Mouse (Mus musculus) hindbrain, embryonic 11.5 days (tissue): ENCODE results near the gene Dstyk. TPM values are rescaled to one million over a fixed set of nuclear protein-coding genes. Genes with fewer than 3 reads are reported as not detected.
A peak's percentile ranks its signal among the peaks of the same experiment; 100 is the strongest.

ENCODE experiments used
- ATAC-seq: fragments of 200-750 bp; cut with Nextera tagmentation; 2 replicates; pipeline ENCODE4 v1.8.0; 2017; ENCODE audit warnings: mild to moderate bottlenecking, moderate TSS enrichment, moderate library complexity; ENCODE audit not compliant: low FRiP score
- DNase-seq: peaks from one replicate; pipeline ENCODE4 v3.0.0-alpha.2; 2015; ENCODE audit warnings: low spot score
- H3K27ac ChIP-seq: fragments of 300-500 bp; sonication (generic); 2 replicates; pipeline ENCODE4 v1.5.1; 2014; ENCODE audit warnings: mild to moderate bottlenecking, low read depth, low read length
- H3K27me3 ChIP-seq: fragments of 300-500 bp; sonication (generic); 2 replicates; pipeline ENCODE4 v1.6.1; 2014; ENCODE audit warnings: mild to moderate bottlenecking, low read length, moderate library complexity, mixed read lengths; ENCODE audit not compliant: control insufficient read depth, insufficient read depth
- H3K36me3 ChIP-seq: fragments of 300-500 bp; sonication (generic); 2 replicates; pipeline ENCODE4 v1.6.1; 2014; ENCODE audit warnings: mild to moderate bottlenecking, low read length, moderate library complexity, mixed read lengths; ENCODE audit not compliant: control insufficient read depth, insufficient read depth
- H3K4me1 ChIP-seq: fragments of 300-500 bp; sonication (generic); replicated peaks from 2 replicates; pipeline ENCODE4 v1.6.1; 2014; ENCODE audit warnings: low read length, mixed read lengths; ENCODE audit not compliant: control insufficient read depth, insufficient read depth
- H3K4me2 ChIP-seq: fragments of 300-500 bp; sonication (generic); replicated peaks from 2 replicates; pipeline ENCODE4 v1.6.1; 2014; ENCODE audit warnings: mild to moderate bottlenecking, low read depth, low read length
- H3K4me3 ChIP-seq: fragments of 300-500 bp; sonication (generic); 2 replicates; pipeline ENCODE4 v1.5.1; 2014; ENCODE audit warnings: low read depth, low read length
- H3K9ac ChIP-seq: fragments of 300-500 bp; sonication (generic); 2 replicates; pipeline ENCODE4 v1.6.1; 2014; ENCODE audit warnings: low read depth, low read length
- H3K9me3 ChIP-seq: fragments of 300-500 bp; sonication (generic); 2 replicates; pipeline ENCODE4 v1.6.1; 2016; ENCODE audit warnings: low read length; ENCODE audit not compliant: control insufficient read depth
- WGBS: fragments of 180-500 bp; shearing (Covaris S2); extraction: QIAGEN DNeasy Blood & Tissue Kit; methylation state at CpG from one replicate; pipeline ENCODE4 v1.1.7; 2014; 5-methylcytosine and 5-hydroxymethylcytosine counted together
- polyA plus RNA-seq: library from polyadenylated mRNA; unstranded; fragments of >200 nt; fragmentation: Nextera tagmentation; extraction: Ambion mirVana; gene quantifications from 2 replicates; pipeline ENCODE4 v1.2.1, GENCODE M21; 2014

Dstyk gene
- polyA plus RNA-seq, 1 experiment from 2014 or later: 11.5 TPM

DNA sequence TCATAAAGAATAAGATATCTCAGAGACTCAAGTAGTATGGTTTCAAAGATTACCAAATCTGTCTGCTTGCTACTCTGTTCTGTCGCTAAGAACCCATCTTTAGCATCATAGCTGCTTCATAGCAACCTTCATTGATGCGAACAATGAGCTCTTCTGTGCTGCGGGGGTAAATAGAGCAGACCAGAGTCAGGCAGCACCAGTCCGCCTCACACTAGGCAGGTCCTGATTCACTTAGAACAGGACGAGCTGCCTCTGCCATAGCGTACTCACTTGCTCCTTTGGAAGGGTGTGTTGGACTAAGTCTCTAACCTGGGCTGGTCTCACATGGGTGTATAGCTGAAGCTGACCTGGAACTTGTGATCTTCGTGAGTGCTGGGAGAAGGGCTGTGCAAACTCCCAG, 88.7 kb downstream of the Dstyk start, which contains the start of gene Tmem81:
Gene Tmem81 (plus strand): TSS at position 173 of the 400 bp plus-strand sequence.
- WGBS: 92% methylated on average over 7 of the region's 7 CpGs

DNA sequence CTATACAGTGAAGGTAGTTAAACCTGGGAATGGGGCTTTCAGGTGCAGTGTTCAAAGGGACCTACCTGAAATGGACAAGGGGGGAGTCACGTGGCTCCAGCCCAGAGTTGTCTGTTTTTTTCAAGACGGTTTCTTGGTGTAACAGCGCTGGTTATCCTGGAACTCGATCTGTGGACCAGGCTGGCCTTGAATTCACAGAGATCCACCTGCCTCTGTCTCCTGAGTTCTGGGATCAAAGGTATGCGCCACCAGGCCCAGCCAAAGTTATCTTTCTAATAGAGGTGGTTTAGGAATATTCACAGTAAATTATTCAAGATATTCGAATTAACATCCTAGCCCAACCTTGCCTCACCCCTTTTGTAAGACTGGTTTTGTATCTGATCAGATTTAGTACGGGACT, 89.3 kb downstream of the Dstyk start:
- H3K27me3 ChIP-seq: no peaks in the 10 kb centered on the region
- ATAC-seq: no peak
- no peak overlapping the region for H3K4me2 ChIP-seq
- WGBS: 96% methylated on average over 7 of the region's 7 CpGs
- no peak for DNase-seq
- no peak overlapping the region for H3K27ac ChIP-seq
- H3K36me3 ChIP-seq: 0 out of 2 replicates have a peak, but pooled peaks cover 2% of the 10 kb centered on the region
- no peaks in the 10 kb centered on the region for H3K4me1 ChIP-seq
- H3K9me3 ChIP-seq: no peaks in the 10 kb centered on the region
- H3K4me3 ChIP-seq: no peak overlapping the region
- H3K9ac ChIP-seq: no peak overlapping the region

More for the DNA sequence above, 88.7 kb downstream of the Dstyk start, which contains the start of gene Tmem81:
- Histone ChIP-seq H3K4me2 (no peak within 1 kb of the TSS), H3K27ac (no peak within 1 kb of the TSS), H3K4me1 (no peaks in the 10 kb centered on the region), H3K27me3 (no peaks in the 10 kb centered on the region), H3K9ac (no peak within 1 kb of the TSS), H3K9me3 (no peaks in the 10 kb centered on the region), H3K36me3 (0 out of 2 replicates have a peak, but pooled peaks cover 3% of the 10 kb centered on the region), H3K4me3 (no peak within 1 kb of the TSS)
- ATAC-seq (no peak), DNase-seq (no peak)

DNA sequence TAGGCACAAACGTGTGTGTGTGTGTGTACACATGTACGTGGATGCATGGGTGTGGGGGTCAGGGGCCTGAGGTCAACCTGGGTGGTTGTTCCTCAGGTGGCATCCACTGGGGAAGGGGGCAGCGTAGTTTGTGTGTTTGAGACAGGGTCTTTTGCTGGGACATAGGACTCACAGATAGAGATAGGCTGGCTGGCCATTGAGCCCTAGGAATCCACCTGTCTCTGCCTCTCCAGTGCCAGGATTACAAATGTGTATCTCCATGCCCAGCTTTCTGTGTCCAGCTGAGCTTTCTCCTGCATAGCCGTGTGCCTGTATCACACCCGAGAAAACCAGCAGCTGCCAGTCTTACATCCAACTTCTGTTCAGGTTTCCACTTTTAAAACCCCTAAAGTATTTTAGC, 92.4 kb downstream of the Dstyk start:
- no peaks in the 10 kb centered on the region for H3K36me3 ChIP-seq
- no peaks in the 10 kb centered on the region for H3K9me3 ChIP-seq
- no peaks in the 10 kb centered on the region for H3K4me1 ChIP-seq
- H3K9ac ChIP-seq: no peak overlapping the region
- no peak overlapping the region for H3K4me3 ChIP-seq
- no peaks in the 10 kb centered on the region for H3K27me3 ChIP-seq
- no peak for ATAC-seq
- H3K4me2 ChIP-seq: no peak overlapping the region
- H3K27ac ChIP-seq: no peak overlapping the region
- DNase-seq: no peak
- WGBS: 90% methylated on average over 5 of the region's 5 CpGs

DNA sequence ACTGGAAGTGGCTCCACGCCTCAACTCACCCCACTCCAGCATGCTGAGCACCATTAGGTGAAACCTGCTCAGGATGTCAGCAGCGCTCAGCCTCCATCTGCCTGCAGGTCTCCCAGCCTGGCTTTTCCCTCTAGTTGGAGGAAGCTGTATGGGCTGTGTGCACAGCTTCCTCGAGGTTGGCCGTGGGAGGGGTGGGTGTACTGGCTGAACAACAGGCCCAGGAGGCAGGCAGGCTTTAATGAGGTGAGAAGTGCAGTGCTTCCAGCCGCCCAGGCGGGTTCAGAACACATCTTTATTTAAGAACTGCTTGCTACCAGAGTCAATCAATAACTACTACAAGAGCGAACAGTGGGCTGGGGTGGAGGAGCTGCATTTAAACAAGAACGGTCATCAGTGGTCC, 94.2 kb downstream of the Dstyk start:
- Histone ChIP-seq H3K27me3 (no peaks in the 10 kb centered on the region), H3K9me3 (no peaks in the 10 kb centered on the region), H3K4me2 (no peak overlapping the region), H3K4me3 (no peak overlapping the region), H3K9ac (no peak overlapping the region), H3K36me3 (no peaks in the 10 kb centered on the region), H3K27ac (no peak overlapping the region), H3K4me1 (no peaks in the 10 kb centered on the region)
- WGBS: 50% methylated on average over 8 of the region's 8 CpGs
- DNase-seq (no peak), ATAC-seq (peak; percentile 39; the same call in 1 of the 2 replicates)

DNA sequence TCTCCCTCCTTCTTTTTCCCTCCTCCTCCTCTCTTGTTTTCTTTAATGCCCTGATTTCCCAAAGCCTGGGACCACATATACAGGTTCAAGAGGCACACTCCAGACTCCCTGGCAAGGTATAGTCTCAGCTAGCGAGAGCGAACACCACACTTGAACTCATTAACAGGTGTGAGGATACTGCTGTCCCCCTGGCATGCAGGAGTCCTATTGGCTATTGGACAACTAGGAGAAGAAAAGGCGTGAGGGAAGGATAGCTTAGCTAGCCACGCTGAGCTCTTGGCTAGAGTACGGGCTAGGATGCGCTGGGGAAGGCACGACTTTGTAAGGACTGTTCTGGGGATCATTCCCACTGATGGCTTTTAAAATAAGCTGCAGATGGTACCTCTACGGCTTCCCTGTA, 94.8 kb downstream of the Dstyk start:
- no peak overlapping the region for H3K4me2 ChIP-seq
- WGBS: 81% methylated on average over 8 of the region's 8 CpGs
- ATAC-seq: no peak
- no peaks in the 10 kb centered on the region for H3K4me1 ChIP-seq
- no peak overlapping the region for H3K4me3 ChIP-seq
- no peak overlapping the region for H3K27ac ChIP-seq
- no peak overlapping the region for H3K9ac ChIP-seq
- DNase-seq: no peak
- no peaks in the 10 kb centered on the region for H3K9me3 ChIP-seq
- no peaks in the 10 kb centered on the region for H3K36me3 ChIP-seq
- H3K27me3 ChIP-seq: no peaks in the 10 kb centered on the region

DNA sequence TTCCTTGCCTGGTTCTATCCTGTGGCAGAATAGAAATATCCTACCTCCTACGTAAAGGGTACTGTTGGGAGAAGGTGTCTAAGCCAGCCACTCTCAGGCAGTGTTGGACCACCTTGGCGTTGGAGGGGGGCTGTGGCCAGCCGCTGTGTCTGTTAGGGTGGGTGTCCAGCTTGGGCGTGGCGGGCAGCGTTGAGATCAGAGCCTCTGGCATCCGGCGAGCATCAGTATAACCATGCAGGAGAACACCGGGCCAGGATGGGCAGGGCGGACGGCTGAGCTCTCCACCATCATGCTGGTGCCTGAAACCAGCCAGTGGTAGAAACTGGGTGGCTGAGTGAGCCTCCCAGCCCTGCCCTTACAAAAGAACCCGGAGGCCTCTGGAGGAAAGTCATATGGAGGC, 98.0 kb downstream of the Dstyk start:
- Histone ChIP-seq H3K27me3 (no peaks in the 10 kb centered on the region), H3K4me3 (no peak overlapping the region), H3K9me3 (no peaks in the 10 kb centered on the region), H3K36me3 (no peaks in the 10 kb centered on the region), H3K4me2 (no peak overlapping the region), H3K9ac (no peak overlapping the region), H3K27ac (no peak overlapping the region), H3K4me1 (no peaks in the 10 kb centered on the region)
- ATAC-seq (no peak), DNase-seq (no peak)
- WGBS: 93% methylated on average over 12 of the region's 12 CpGs

Other genes starting within 250 kb of the Dstyk start
- 8.9 and 11.3 TPM in 2 replicates for gene Lemd1, start 226.1 kb upstream of the Dstyk start, polyA plus RNA-seq
- 2.9 and 4.8 TPM in 2 replicates for gene AC124108.1, start 226.1 kb upstream of the Dstyk start, polyA plus RNA-seq
- gene Gm10188, start 187.8 kb upstream of the Dstyk start, polyA plus RNA-seq: not detected in 2 replicates
- 2.9 and 3.0 TPM in 2 replicates for gene Klhdc8a, start 118.9 kb upstream of the Dstyk start, polyA plus RNA-seq
- gene Nuak2, start 101.4 kb upstream of the Dstyk start, polyA plus RNA-seq: 33.1 and 39.3 TPM in 2 replicates
- 12.0 and 14.1 TPM in 2 replicates for gene Tmcc2, start 26.3 kb upstream of the Dstyk start, polyA plus RNA-seq
- 58.5 and 65.3 TPM in 2 replicates for gene Rbbp5, start 59.8 kb downstream of the Dstyk start, polyA plus RNA-seq
- 1.3 TPM in 2 replicates for gene Tmem81, start 88.7 kb downstream of the Dstyk start, polyA plus RNA-seq
- 45.9 and 68.9 TPM in 2 replicates for gene Cntn2, start 125.7 kb downstream of the Dstyk start, polyA plus RNA-seq